Mouse (Mus musculus) MEL (cell line): ENCODE measurements around the gene Gls.

ENCODE experiments used
- CTCF ChIP-seq, 3 experiments: IDR thresholded peaks in 2 of 3; conservative IDR thresholded peaks in 1 of 3; 2 replicates each; pipeline ENCODE4 v1.5.1; 2011 to 2012; ENCODE audit warnings: low read length in 3 of 3, low read depth in 2 of 3, mild to moderate bottlenecking in 2 of 3, improper control_type of control experiment in 1 of 3, inconsistent platforms in 1 of 3, mixed read lengths in 1 of 3, moderate library complexity in 1 of 3; ENCODE audit not compliant: control insufficient read depth in 1 of 3, insufficient read depth in 1 of 3, poor library complexity in 1 of 3, severe bottlenecking in 1 of 3
- E2F4 ChIP-seq: IDR thresholded peaks from 2 replicates; pipeline ENCODE4 v1.6.1; 2011; ENCODE audit warnings: low read depth, low read length, improper control_type of control experiment, borderline replicate concordance
- EP300 ChIP-seq, 2 experiments: IDR thresholded peaks; 2 replicates each; pipeline ENCODE4 v1.6.1; 2011; ENCODE audit warnings: improper control_type of control experiment in 2 of 2, low read length in 2 of 2, low read depth in 1 of 2, mild to moderate bottlenecking in 1 of 2
- RCOR1 ChIP-seq: IDR thresholded peaks from 2 replicates; pipeline ENCODE4 v1.6.1; 2012; ENCODE audit warnings: low read depth, mild to moderate bottlenecking, inconsistent platforms, low read length, improper control_type of control experiment
- SIN3A ChIP-seq: IDR thresholded peaks from 2 replicates; pipeline ENCODE4 v1.6.1; 2012; ENCODE audit warnings: low read length, improper control_type of control experiment, inconsistent platforms

DNA sequence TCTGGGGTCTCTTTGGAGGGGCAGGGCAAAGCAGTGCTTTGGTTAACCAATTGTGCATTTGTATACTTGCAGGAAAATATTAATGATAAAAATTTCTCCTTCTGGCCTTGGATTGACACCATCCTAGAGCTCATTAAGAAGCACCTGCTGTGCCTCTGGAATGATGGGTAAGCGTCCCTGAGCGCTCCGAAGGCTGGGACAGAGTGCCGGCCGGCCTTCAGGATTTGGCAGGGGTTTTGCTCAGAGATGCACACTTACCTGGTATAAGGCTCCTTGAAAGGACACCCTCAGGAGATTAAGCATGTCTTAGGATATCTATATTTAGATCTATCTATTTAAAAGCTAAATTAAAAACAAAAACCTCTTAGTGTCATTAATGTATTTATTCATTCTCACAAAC, 81.9 kb downstream of the Gls start:
- TF ChIP-seq EP300 (IDR thresholded peaks at IDR 0.05; ENCODE audit: low read depth in 1 of 2, low read length in 2 of 2) (no peak), RCOR1 (no peak), CTCF (IDR thresholded peaks at IDR 0.05 in 2 of 3, conservative IDR thresholded peaks at IDR 0.05 in 1 of 3; ENCODE audit: control insufficient read depth in 1 of 3, insufficient read depth in 1 of 3, low read depth in 2 of 3, low read length in 3 of 3, poor library complexity in 1 of 3, severe bottlenecking in 1 of 3) (no peak), SIN3A (no peak), E2F4 (no peak)
